Mouse (Mus musculus) kidney, adult 2 months (tissue): ENCODE measurements around the gene Gtsf1.

ENCODE experiments used
- CTCF ChIP-seq: fragments of 200-500 bp; conservative IDR thresholded peaks from 2 replicates; pipeline ENCODE4 v1.5.1; 2011; ENCODE audit warnings: low read depth, mild to moderate bottlenecking, control low read depth, low read length, moderate library complexity, mixed read lengths; ENCODE audit not compliant: insufficient read depth, insufficient read length
- POLR2A ChIP-seq: fragments of 200-500 bp; IDR thresholded peaks from one replicate; pipeline ENCODE4 v1.6.1; 2011; ENCODE audit warnings: low read depth, low read length, control low read depth

DNA sequence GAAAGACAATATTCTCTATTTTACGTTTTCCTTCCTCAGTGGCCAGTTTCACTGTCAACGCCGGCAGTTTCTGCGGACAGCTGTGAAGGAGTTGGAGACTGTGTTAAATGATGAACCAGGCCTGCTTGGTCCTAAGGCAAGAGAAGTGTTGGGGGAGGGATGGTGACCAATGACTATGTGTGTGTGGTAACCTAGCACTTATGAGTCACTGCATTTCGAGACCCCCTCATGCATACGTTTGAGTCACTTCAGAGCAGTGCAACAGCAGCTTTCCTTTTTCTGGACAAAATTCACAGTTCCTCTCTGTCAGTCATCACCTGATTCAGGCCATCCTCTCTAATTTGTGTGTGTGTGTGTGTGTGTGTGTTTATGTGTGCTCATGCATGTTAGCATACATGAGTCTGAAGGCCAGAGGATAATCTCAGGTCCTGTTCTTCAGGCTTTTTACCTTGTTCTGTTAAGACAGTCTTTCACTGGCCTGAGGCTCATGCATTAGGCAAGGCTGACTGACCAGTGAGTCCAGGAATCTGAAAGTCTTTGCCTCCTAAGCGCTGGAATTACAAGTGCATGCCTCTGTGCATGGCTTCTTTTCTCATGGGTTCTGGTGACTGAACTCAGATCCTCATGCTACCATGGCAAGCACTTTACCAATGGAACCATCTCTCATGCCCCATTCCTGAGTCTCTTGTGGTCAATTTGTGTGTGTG, 41.4 kb upstream of the Gtsf1 start:
- no peak for TF ChIP-seq CTCF
- no peak for TF ChIP-seq POLR2A
